Mouse (Mus musculus): ENCODE data around the gene Tada2b. TPM values are rescaled to one million over a fixed set of nuclear protein-coding genes. Genes with fewer than 3 reads are reported as not detected.

The Tada2b gene
- 2.2 TPM in 2 replicates for polyA plus RNA-seq (2016; fragmentation: Nextera tagmentation; extraction: Ambion mirVana)

- Histone ChIP-seq H3K4me3 (peak within 1 kb of the TSS; percentile 93), H3K36me3 (replicated peaks) (peaks cover 19% of the 10 kb centered on the region), H3K4me1 (peaks cover 44% of the 10 kb centered on the region), H3K9me3 (peaks cover 10% of the 10 kb centered on the region; the same call in 1 of the 2 replicates), H3K27ac (peak within 1 kb of the TSS; percentile 91), H3K27me3 (ENCODE audit: poor library complexity, severe bottlenecking) (peaks cover 21% of the 10 kb centered on the region)
- peak; percentile 96 for DNase-seq (ENCODE audit: extremely low spot score, low spot score)
- WGBS: 4% methylated on average over 97 of the region's 97 CpGs
These were observed at the start of gene Tada2b, which contains the start of gene Ccdc96 for GRCm38 (mm10) chr5:36484171-36484990. TSS of gene Tada2b (minus strand) at chr5:36484285. TSS of gene Ccdc96 (plus strand) at chr5:36484588.

- Histone ChIP-seq H3K4me1 (peaks cover 30% of the 10 kb centered on the region), H3K27me3 (ENCODE audit: poor library complexity, severe bottlenecking) (no peaks in the 10 kb centered on the region), H3K36me3 (replicated peaks) (no peaks in the 10 kb centered on the region), H3K4me3 (peak overlapping the region; percentile 84), H3K9me3 (no peaks in the 10 kb centered on the region), H3K27ac (peak overlapping the region; percentile 91)
- peak; percentile 93 for DNase-seq (ENCODE audit: extremely low spot score, low spot score)
- WGBS: 0% methylated on average over 28 of the region's 28 CpGs
These were observed 46.2 kb upstream of the Tada2b start for GRCm38 (mm10) chr5:36530129-36530751.

- Histone ChIP-seq H3K36me3 (replicated peaks) (peaks cover 4% of the 10 kb centered on the region; the same call in 1 of the 2 replicates), H3K27me3 (ENCODE audit: poor library complexity, severe bottlenecking) (no peaks in the 10 kb centered on the region), H3K9me3 (no peaks in the 10 kb centered on the region), H3K27ac (peak overlapping the region; percentile 91), H3K4me1 (peaks cover 30% of the 10 kb centered on the region), H3K4me3 (peak overlapping the region; percentile 84)
- DNase-seq (ENCODE audit: extremely low spot score, low spot score): no peak
- WGBS: 24% methylated on average over 5 of the region's 5 CpGs
These were observed 45.6 kb upstream of the Tada2b start for GRCm38 (mm10) chr5:36529698-36530097.

GRCm38 (mm10) chr5:36526921-36527320 is 42.8 kb upstream of the Tada2b start:
- H3K4me1 ChIP-seq: peaks cover 30% of the 10 kb centered on the region
- H3K27ac ChIP-seq: no peak overlapping the region
- 81% methylated on average over 2 of the region's 2 CpGs for WGBS

GRCm38 (mm10) chr5:36526274-36526673 is 42.2 kb upstream of the Tada2b start:
- Histone ChIP-seq H3K27me3 (ENCODE audit: poor library complexity, severe bottlenecking) (no peaks in the 10 kb centered on the region), H3K4me3 (no peak overlapping the region), H3K36me3 (replicated peaks) (peaks cover 37% of the 10 kb centered on the region), H3K4me1 (peaks cover 30% of the 10 kb centered on the region), H3K9me3 (no peaks in the 10 kb centered on the region), H3K27ac (no peak overlapping the region)
- 84% methylated on average over 5 of the region's 5 CpGs for WGBS
- DNase-seq (ENCODE audit: extremely low spot score, low spot score): no peak

More at GRCm38 (mm10) chr5:36526921-36527320, 42.8 kb upstream of the Tada2b start:
- Histone ChIP-seq H3K4me3 (no peak overlapping the region), H3K27me3 (ENCODE audit: poor library complexity, severe bottlenecking) (no peaks in the 10 kb centered on the region), H3K9me3 (no peaks in the 10 kb centered on the region), H3K36me3 (replicated peaks) (peaks cover 30% of the 10 kb centered on the region)
- no peak for DNase-seq (ENCODE audit: extremely low spot score, low spot score)

GRCm38 (mm10) chr5:36525216-36525615 is 41.1 kb upstream of the Tada2b start:
- peaks cover 22% of the 10 kb centered on the region for H3K4me1 ChIP-seq
- no peaks in the 10 kb centered on the region for H3K9me3 ChIP-seq
- H3K27ac ChIP-seq: no peak overlapping the region
- H3K27me3 ChIP-seq (ENCODE audit: poor library complexity, severe bottlenecking): no peaks in the 10 kb centered on the region
- no peak for DNase-seq (ENCODE audit: extremely low spot score, low spot score)
- 81% methylated on average over 2 of the region's 2 CpGs for WGBS
- peaks cover 47% of the 10 kb centered on the region for H3K36me3 ChIP-seq (replicated peaks)
- no peak overlapping the region for H3K4me3 ChIP-seq

- Histone ChIP-seq H3K4me1 (0 out of 2 replicates have a peak, but pooled peaks cover 3% of the 10 kb centered on the region), H3K9me3 (no peaks in the 10 kb centered on the region), H3K36me3 (replicated peaks) (peaks cover 67% of the 10 kb centered on the region), H3K4me3 (no peak overlapping the region), H3K27ac (no peak overlapping the region), H3K27me3 (ENCODE audit: poor library complexity, severe bottlenecking) (no peaks in the 10 kb centered on the region)
- DNase-seq (ENCODE audit: extremely low spot score, low spot score): no peak
- 92% methylated on average over 5 of the region's 5 CpGs for WGBS
These were observed 39.2 kb upstream of the Tada2b start for GRCm38 (mm10) chr5:36523219-36523703.

- Histone ChIP-seq H3K36me3 (replicated peaks) (peaks cover 72% of the 10 kb centered on the region), H3K4me1 (0 out of 2 replicates have a peak, but pooled peaks cover 3% of the 10 kb centered on the region), H3K4me3 (no peak overlapping the region), H3K9me3 (no peaks in the 10 kb centered on the region), H3K27me3 (ENCODE audit: poor library complexity, severe bottlenecking) (no peaks in the 10 kb centered on the region), H3K27ac (no peak overlapping the region)
- 95% methylated on average over 2 of the region's 2 CpGs for WGBS
- DNase-seq (ENCODE audit: extremely low spot score, low spot score): no peak
These were observed 38.7 kb upstream of the Tada2b start for GRCm38 (mm10) chr5:36522782-36523181.

GRCm38 (mm10) chr5:36519751-36520150 is 35.7 kb upstream of the Tada2b start:
- Histone ChIP-seq H3K4me1 (no peaks in the 10 kb centered on the region), H3K27me3 (ENCODE audit: poor library complexity, severe bottlenecking) (no peaks in the 10 kb centered on the region), H3K36me3 (replicated peaks) (peaks cover 97% of the 10 kb centered on the region), H3K9me3 (no peaks in the 10 kb centered on the region), H3K27ac (no peak overlapping the region), H3K4me3 (no peak overlapping the region)
- no peak for DNase-seq (ENCODE audit: extremely low spot score, low spot score)
- WGBS: 91% methylated on average over 3 of the region's 3 CpGs

GRCm38 (mm10) chr5:36517596-36517995 is 33.5 kb upstream of the Tada2b start:
- H3K4me1 ChIP-seq: no peaks in the 10 kb centered on the region
- H3K27ac ChIP-seq: no peak overlapping the region
- H3K9me3 ChIP-seq: no peaks in the 10 kb centered on the region
- 86% methylated on average over 3 of the region's 3 CpGs for WGBS
- H3K36me3 ChIP-seq (replicated peaks): peaks cover 97% of the 10 kb centered on the region
- no peak for DNase-seq (ENCODE audit: extremely low spot score, low spot score)
- H3K4me3 ChIP-seq: no peak overlapping the region
- no peaks in the 10 kb centered on the region for H3K27me3 ChIP-seq (ENCODE audit: poor library complexity, severe bottlenecking)

GRCm38 (mm10) chr5:36515558-36515957 is 31.5 kb upstream of the Tada2b start:
- Histone ChIP-seq H3K4me1 (no peaks in the 10 kb centered on the region), H3K36me3 (replicated peaks) (peaks cover 97% of the 10 kb centered on the region), H3K27me3 (ENCODE audit: poor library complexity, severe bottlenecking) (no peaks in the 10 kb centered on the region), H3K4me3 (no peak overlapping the region), H3K9me3 (no peaks in the 10 kb centered on the region), H3K27ac (no peak overlapping the region)
- 90% methylated on average over 5 of the region's 5 CpGs for WGBS
- no peak for DNase-seq (ENCODE audit: extremely low spot score, low spot score)

- 97% methylated on average over 1 of the region's 1 CpGs for WGBS
- Histone ChIP-seq H3K36me3 (replicated peaks) (peaks cover 97% of the 10 kb centered on the region), H3K27me3 (ENCODE audit: poor library complexity, severe bottlenecking) (no peaks in the 10 kb centered on the region)
These were observed 31.0 kb upstream of the Tada2b start for GRCm38 (mm10) chr5:36515126-36515525.

GRCm38 (mm10) chr5:36510956-36511355 is 26.9 kb upstream of the Tada2b start:
- WGBS: 98% methylated on average over 2 of the region's 2 CpGs
- H3K9me3 ChIP-seq: no peaks in the 10 kb centered on the region
- no peak for DNase-seq (ENCODE audit: extremely low spot score, low spot score)
- H3K4me1 ChIP-seq: no peaks in the 10 kb centered on the region
- H3K27ac ChIP-seq: no peak overlapping the region
- peaks cover 95% of the 10 kb centered on the region for H3K36me3 ChIP-seq (replicated peaks)
- no peaks in the 10 kb centered on the region for H3K27me3 ChIP-seq (ENCODE audit: poor library complexity, severe bottlenecking)
- no peak overlapping the region for H3K4me3 ChIP-seq

More at GRCm38 (mm10) chr5:36515126-36515525, 31.0 kb upstream of the Tada2b start:
- Histone ChIP-seq H3K4me3 (no peak overlapping the region), H3K27ac (no peak overlapping the region), H3K9me3 (no peaks in the 10 kb centered on the region), H3K4me1 (no peaks in the 10 kb centered on the region)
- DNase-seq (ENCODE audit: extremely low spot score, low spot score): no peak
